Mouse (Mus musculus) heart, postnatal 14 days (tissue): Measurements from ENCODE around the gene Tecr. TPM values are rescaled to one million over a fixed set of nuclear protein-coding genes. Genes with fewer than 3 reads are reported as not detected.

Experiments used
- DNase-seq, 2 experiments: peaks; one replicate each; pipeline ENCODE4 v3.0.0; 2021 to 2022
- intact Hi-C: fragments of 180-260 bp; cut with DNase I; formaldehyde crosslinking; loops from one replicate; pipeline ENCODE4 v1.15.1; 2025
- total RNA-seq, 2 experiments: library from RNA; stranded (reverse); gene quantifications; 2 replicates each; pipeline ENCODE4 v1.2.3; 2021

Gene Tecr
- total RNA-seq, 2 experiments from 2014 or later: 184 to 210 TPM

- intact Hi-C loops: loop anchor here (5.0 kb wide), 1 partner anchor 38 kb away; the partner anchor contains the start of genes Dnajb1 and Tecr
- no peak for DNase-seq
Observed at GRCm38 (mm10) chr8:83569165-83569564, 38.6 kb downstream of the Tecr start.

DNA sequence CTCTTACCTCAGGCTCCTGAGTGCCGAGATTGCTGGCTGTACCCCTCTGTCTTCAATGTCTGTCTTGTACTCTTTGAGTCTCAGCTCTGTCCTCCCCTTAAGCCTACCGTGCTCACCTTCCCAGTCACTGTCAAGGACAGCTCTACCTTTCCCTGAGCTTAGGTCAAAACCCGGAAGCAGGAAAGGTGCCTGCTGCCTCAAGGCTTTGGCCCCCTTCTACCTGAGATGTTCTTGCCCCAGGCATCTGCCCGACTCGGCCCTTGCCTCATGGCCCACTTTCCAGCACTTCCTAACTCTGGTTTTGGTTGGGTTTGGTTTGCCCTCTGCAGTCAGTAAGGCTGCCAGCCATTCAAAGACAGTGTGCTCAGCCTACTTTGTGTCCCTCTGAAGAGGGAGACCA is 39.0 kb downstream of the Tecr start:
- no peak for DNase-seq
- intact Hi-C loops: loop anchor here (5.0 kb wide), 1 partner anchor 39 kb away; the partner anchor contains the start of genes Dnajb1 and Tecr

DNA sequence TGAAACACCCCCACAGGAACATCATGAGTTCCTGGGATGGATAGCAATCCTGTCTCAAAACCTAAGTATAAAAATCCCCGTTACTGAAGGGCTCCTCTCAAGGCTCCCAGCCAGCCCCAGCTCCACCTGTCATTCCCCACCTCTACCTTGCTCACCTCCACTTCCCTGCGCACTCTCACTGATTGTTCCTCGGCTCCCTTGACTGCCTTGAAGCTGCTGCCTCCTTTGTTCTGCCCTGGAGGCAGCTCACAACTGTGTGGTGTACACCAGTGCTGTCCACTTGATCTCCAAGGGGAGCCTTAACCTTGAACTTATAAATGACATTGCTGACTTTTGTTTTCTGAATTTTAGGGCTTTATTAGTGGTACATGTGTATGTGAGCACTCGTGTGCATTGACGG is 39.6 kb downstream of the Tecr start:
- intact Hi-C loops: loop anchor here (5.0 kb wide), 1 partner anchor 39 kb away; the partner anchor contains the start of genes Dnajb1 and Tecr
- no peak for DNase-seq

- no peak for DNase-seq
- intact Hi-C loops: loop anchor here (5.0 kb wide), 1 partner anchor 40 kb away; the partner anchor contains the start of genes Dnajb1 and Tecr
Observed at GRCm38 (mm10) chr8:83567668-83568067, 40.1 kb downstream of the Tecr start.

DNA sequence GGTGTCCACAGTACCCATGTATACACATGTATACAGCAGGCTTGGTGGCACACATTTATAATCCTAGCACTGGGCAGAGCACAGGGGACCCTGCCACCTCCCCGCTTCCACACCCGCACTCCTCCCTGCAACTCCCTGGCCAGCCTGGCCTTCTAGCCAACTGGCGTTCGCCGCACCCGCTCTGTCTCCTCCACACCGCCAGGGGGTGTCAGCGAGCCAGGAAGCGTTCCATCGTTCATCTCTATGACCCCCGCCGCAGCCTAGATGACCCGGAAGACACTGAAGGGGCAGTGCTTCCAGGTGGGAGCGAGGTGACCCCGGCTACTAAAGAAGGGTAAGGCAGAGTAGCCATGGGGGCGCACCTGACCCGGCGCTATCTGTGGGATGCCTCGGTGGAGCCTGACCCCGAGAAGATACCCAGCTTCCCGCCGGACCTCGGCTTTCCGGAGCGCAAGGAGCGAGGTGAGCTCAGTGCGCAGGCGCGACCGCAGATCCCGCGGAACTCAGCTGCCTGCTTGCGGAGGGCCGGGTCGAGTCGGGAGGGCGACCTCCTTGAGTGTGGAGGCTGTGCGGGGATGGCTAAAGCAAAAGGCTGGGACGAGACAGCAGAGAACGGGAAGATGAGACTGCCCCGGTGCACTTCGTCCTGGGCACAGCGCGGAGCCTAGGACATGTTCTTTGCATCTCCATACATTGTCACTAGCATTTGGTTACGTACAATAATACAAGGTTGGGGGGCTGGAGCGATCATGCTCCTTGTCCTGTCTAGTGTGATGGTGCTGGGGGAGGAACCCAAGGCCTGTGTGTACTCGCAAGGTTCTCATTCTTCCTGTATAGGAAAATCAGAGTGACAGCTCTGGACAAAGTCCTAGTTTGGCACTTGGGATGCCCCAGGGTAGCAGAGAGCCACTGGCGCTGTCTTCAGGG is 41.0 kb downstream of the Tecr start, which contains the start of gene Ndufb7:
Gene Ndufb7 (plus strand): TSS at position 203 of the 927 bp plus-strand sequence.
- DNase-seq: peak; percentile 96 to 98
- intact Hi-C loops: loop anchor here (5.0 kb wide), 1 partner anchor 41 kb away; the partner anchor contains the start of genes Dnajb1 and Tecr

DNA sequence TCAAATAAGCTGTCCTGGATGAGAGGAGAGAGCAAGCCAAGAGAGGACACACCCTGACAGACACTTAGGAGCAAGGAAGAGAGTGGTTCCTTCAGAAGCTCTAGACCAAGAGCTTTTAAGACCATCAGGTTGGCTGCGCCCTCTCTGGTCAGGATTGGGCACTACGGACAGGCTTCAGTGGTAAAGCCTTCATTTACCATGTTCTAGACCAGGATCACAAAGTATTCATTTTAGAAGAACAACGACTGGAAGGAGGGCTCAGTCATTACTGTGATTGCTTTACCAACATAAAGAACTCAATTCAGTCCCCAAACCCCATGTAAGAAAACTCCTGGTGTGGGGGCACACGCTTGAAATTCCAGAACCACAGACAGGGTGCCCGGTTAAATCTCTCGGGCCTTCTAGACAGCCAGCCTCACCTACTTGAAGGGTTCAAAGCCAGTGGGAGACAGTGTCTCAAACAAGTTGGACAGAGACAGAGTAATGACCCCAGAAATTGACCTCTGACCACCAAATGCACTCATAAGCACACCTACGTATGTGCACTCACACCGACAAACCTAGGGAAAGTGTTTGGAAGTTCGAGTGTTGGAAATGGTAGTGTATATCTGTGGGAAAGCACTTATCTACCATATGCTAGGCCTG is 41.9 kb downstream of the Tecr start:
- no peak for DNase-seq

GRCm38 (mm10) chr8:83563246-83563645 is 44.5 kb downstream of the Tecr start:
- no peak for DNase-seq
- intact Hi-C loops: no loop called here

More for the DNA sequence above, 41.9 kb downstream of the Tecr start:
- intact Hi-C loops: loop anchor here (5.0 kb wide), 1 partner anchor 41 kb away; the partner anchor contains the start of genes Dnajb1 and Tecr

DNA sequence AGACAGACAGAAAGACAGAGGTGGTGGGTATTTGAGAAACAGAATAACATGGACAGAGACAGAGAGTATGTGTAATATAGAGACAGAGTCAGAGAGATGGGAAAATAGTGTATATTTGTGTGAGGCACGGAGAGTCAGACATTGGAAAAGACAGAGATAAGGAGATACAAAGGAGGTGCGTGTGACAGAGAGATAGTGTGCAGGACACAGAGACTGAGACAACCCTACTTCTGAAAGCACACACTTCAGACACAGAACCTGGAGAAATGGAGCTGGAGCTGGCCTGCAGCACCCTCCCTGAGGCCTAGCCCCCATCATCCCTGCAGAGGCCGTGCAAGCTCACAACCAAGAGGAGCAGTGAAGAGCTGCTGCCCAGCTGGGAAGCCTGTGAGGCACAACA is 45.1 kb downstream of the Tecr start:
- no peak for DNase-seq
- intact Hi-C loops: no loop called here

DNA sequence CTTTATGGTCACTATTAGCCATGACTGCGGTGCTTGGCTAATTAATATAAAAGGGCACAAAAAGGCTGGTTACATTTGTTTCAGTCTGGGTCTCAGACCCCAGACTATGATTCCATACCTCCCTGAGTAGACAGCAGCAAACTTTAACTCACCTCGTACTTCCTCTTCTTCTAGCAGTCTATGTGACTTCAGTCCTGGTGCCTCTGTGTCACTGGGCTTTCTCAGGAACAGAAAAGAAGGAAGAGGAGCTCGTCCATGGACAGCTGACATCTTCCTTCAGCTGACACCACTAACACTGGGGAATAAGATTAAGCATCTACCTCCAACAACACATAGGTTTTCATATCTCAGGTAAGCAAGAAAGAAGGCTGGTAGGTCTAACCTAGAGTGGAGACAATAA is 72.0 kb downstream of the Tecr start, which contains the start of gene Olfr370:
Gene Olfr370 (plus strand): TSS at position 45 of the 400 bp plus-strand sequence.
- intact Hi-C loops: no loop called here
- no peak for DNase-seq

DNA sequence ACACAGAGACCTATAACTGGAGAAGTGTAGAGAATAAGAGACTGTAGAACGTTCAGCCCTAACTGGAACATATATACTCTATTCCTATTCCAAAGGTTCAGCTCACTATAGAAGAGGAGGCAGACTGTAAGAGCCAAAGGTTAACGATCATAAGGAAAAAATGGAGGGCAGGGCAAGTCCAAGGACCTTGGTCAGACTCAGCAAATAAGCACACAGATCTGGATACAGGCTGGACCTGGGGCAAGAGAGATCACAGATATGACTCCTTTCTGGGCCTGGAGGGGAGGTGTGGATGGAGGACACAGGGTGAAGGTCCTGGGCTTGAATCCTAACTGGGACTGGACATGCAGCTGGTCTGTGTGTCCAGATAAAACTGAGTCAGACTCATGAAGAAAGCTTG is 73.0 kb downstream of the Tecr start:
- intact Hi-C loops: no loop called here

More for the DNA sequence above, 73.0 kb downstream of the Tecr start:
- DNase-seq: no peak

Other genes starting within 250 kb of the Tecr start
- not detected for gene Clgn, start 218.1 kb downstream of the Tecr start, total RNA-seq
- 10 to 100 TPM; 39.6 to 44.3 TPM for gene Scoc, start 149.6 kb downstream of the Tecr start, total RNA-seq
- not detected for gene Olfr370, start 72.2 kb downstream of the Tecr start, total RNA-seq
- gene Ndufb7, start 41.3 kb downstream of the Tecr start, total RNA-seq: 100 to 1,000 TPM; 675 to 683 TPM
- 10 to 100 TPM; 13.9 to 18.2 TPM for gene Dnajb1, start 222 bp upstream of the Tecr start, total RNA-seq
- gene Gipc1, start 44.7 kb upstream of the Tecr start, total RNA-seq: 10 to 100 TPM; 34.1 to 34.6 TPM
- under 1 TPM; 0.44 to 0.53 TPM for gene Ptger1, start 58.7 kb upstream of the Tecr start, total RNA-seq
- gene Pkn1, start 91.2 kb upstream of the Tecr start, total RNA-seq: 10 to 100 TPM; 60.5 to 61.1 TPM
- gene Ddx39, start 107.2 kb upstream of the Tecr start, total RNA-seq: 10 to 100 TPM; 24.1 to 26.0 TPM
- 10 to 100 TPM; 56.7 to 59.2 TPM for gene Adgre5, start 133.4 kb upstream of the Tecr start, total RNA-seq